Mouse (Mus musculus): ENCODE measurements around the gene Slc25a30. TPM values are rescaled to one million over a fixed set of nuclear protein-coding genes. Genes with fewer than 3 reads are reported as not detected.
A peak's percentile ranks its signal among the peaks of the same experiment; 100 is the strongest.

Slc25a30 gene
- polyA plus RNA-seq, 1 experiment from 2014 or later, result 9.6 TPM

GRCm38 (mm10) chr14:75797769-75798386 lies 11.0 kb upstream of the Slc25a30 start:
- H3K36me3 ChIP-seq (ENCODE audit: control insufficient read depth, insufficient read depth, low read length), result no peaks in the 10 kb centered on the region

GRCm38 (mm10) chr14:75795918-75796317 lies 9.1 kb upstream of the Slc25a30 start:
- H3K4me1 ChIP-seq (ENCODE audit: control insufficient read depth, insufficient read depth, low read length), result no peaks in the 10 kb centered on the region
- no peak overlapping the region for H3K9ac ChIP-seq (ENCODE audit: low read depth, low read length)
- H3K9me3 ChIP-seq (ENCODE audit: control insufficient read depth, low read length), result no peaks in the 10 kb centered on the region
- H3K4me2 ChIP-seq (replicated peaks; ENCODE audit: low read depth, low read length), result no peak overlapping the region
- WGBS, result 84% methylated on average over 4 of the region's 4 CpGs
- no peak for ATAC-seq (ENCODE audit: low FRiP score, low TSS enrichment)
- no peak overlapping the region for H3K27ac ChIP-seq (ENCODE audit: low read depth, low read length)
- H3K27me3 ChIP-seq (ENCODE audit: control insufficient read depth, insufficient read depth, low read length), result no peaks in the 10 kb centered on the region
- no peaks in the 10 kb centered on the region for H3K36me3 ChIP-seq (ENCODE audit: control insufficient read depth, insufficient read depth, low read length)
- H3K4me3 ChIP-seq (ENCODE audit: low read length), result no peak overlapping the region

More at GRCm38 (mm10) chr14:75797769-75798386, 11.0 kb upstream of the Slc25a30 start:
- H3K9me3 ChIP-seq (ENCODE audit: control insufficient read depth, low read length), result no peaks in the 10 kb centered on the region
- 26% methylated on average over 5 of the region's 5 CpGs for WGBS
- H3K4me1 ChIP-seq (ENCODE audit: control insufficient read depth, insufficient read depth, low read length), result no peaks in the 10 kb centered on the region
- H3K27ac ChIP-seq (ENCODE audit: low read depth, low read length), result no peak overlapping the region
- H3K27me3 ChIP-seq (ENCODE audit: control insufficient read depth, insufficient read depth, low read length), result no peaks in the 10 kb centered on the region
- no peak overlapping the region for H3K9ac ChIP-seq (ENCODE audit: low read depth, low read length)
- no peak overlapping the region for H3K4me3 ChIP-seq (ENCODE audit: low read length)
- H3K4me2 ChIP-seq (replicated peaks; ENCODE audit: low read depth, low read length), result no peak overlapping the region
- 0 out of 2 replicates have a peak, but pooled peaks have one; percentile 66 for ATAC-seq (ENCODE audit: low FRiP score, low TSS enrichment)

GRCm38 (mm10) chr14:75794726-75795125 lies 7.9 kb upstream of the Slc25a30 start:
- Histone ChIP-seq H3K9ac (ENCODE audit: low read depth, low read length) (no peak overlapping the region), H3K9me3 (ENCODE audit: control insufficient read depth, low read length) (no peaks in the 10 kb centered on the region), H3K4me1 (ENCODE audit: control insufficient read depth, insufficient read depth, low read length) (no peaks in the 10 kb centered on the region), H3K4me3 (ENCODE audit: low read length) (no peak overlapping the region), H3K27ac (ENCODE audit: low read depth, low read length) (no peak overlapping the region), H3K4me2 (replicated peaks; ENCODE audit: low read depth, low read length) (no peak overlapping the region), H3K27me3 (ENCODE audit: control insufficient read depth, insufficient read depth, low read length) (no peaks in the 10 kb centered on the region; the same call in 1 of the 2 replicates), H3K36me3 (ENCODE audit: control insufficient read depth, insufficient read depth, low read length) (no peaks in the 10 kb centered on the region)
- 83% methylated on average over 5 of the region's 5 CpGs for WGBS
- ATAC-seq (ENCODE audit: low FRiP score, low TSS enrichment), result no peak

GRCm38 (mm10) chr14:75794324-75794723 lies 7.5 kb upstream of the Slc25a30 start:
- Histone ChIP-seq H3K4me2 (replicated peaks; ENCODE audit: low read depth, low read length) (no peak overlapping the region), H3K4me3 (ENCODE audit: low read length) (no peak overlapping the region), H3K9me3 (ENCODE audit: control insufficient read depth, low read length) (no peaks in the 10 kb centered on the region), H3K36me3 (ENCODE audit: control insufficient read depth, insufficient read depth, low read length) (no peaks in the 10 kb centered on the region), H3K4me1 (ENCODE audit: control insufficient read depth, insufficient read depth, low read length) (no peaks in the 10 kb centered on the region), H3K27ac (ENCODE audit: low read depth, low read length) (no peak overlapping the region), H3K27me3 (ENCODE audit: control insufficient read depth, insufficient read depth, low read length) (no peaks in the 10 kb centered on the region; the same call in 1 of the 2 replicates), H3K9ac (ENCODE audit: low read depth, low read length) (no peak overlapping the region)
- ATAC-seq (ENCODE audit: low FRiP score, low TSS enrichment), result no peak
- 80% methylated on average over 6 of the region's 6 CpGs for WGBS

- Histone ChIP-seq H3K9me3 (ENCODE audit: control insufficient read depth, low read length) (no peaks in the 10 kb centered on the region), H3K27ac (ENCODE audit: low read depth, low read length) (no peak overlapping the region), H3K4me2 (replicated peaks; ENCODE audit: low read depth, low read length) (no peak overlapping the region), H3K9ac (ENCODE audit: low read depth, low read length) (no peak overlapping the region), H3K27me3 (ENCODE audit: control insufficient read depth, insufficient read depth, low read length) (peaks cover 4% of the 10 kb centered on the region), H3K4me1 (ENCODE audit: control insufficient read depth, insufficient read depth, low read length) (no peaks in the 10 kb centered on the region), H3K4me3 (ENCODE audit: low read length) (no peak overlapping the region), H3K36me3 (ENCODE audit: control insufficient read depth, insufficient read depth, low read length) (no peaks in the 10 kb centered on the region)
- WGBS, result 95% methylated on average over 4 of the region's 4 CpGs
- ATAC-seq (ENCODE audit: low FRiP score, low TSS enrichment), result no peak
These were observed 6.3 kb upstream of the Slc25a30 start for GRCm38 (mm10) chr14:75793110-75793509.

GRCm38 (mm10) chr14:75791372-75791771 lies 4.5 kb upstream of the Slc25a30 start:
- H3K27ac ChIP-seq (ENCODE audit: low read depth, low read length), result no peak overlapping the region
- H3K4me2 ChIP-seq (replicated peaks; ENCODE audit: low read depth, low read length), result no peak overlapping the region
- H3K27me3 ChIP-seq (ENCODE audit: control insufficient read depth, insufficient read depth, low read length), result peaks cover 6% of the 10 kb centered on the region
- H3K9ac ChIP-seq (ENCODE audit: low read depth, low read length), result no peak overlapping the region
- no peaks in the 10 kb centered on the region for H3K36me3 ChIP-seq (ENCODE audit: control insufficient read depth, insufficient read depth, low read length)
- no peaks in the 10 kb centered on the region for H3K4me1 ChIP-seq (ENCODE audit: control insufficient read depth, insufficient read depth, low read length)
- no peaks in the 10 kb centered on the region for H3K9me3 ChIP-seq (ENCODE audit: control insufficient read depth, low read length)
- 83% methylated on average over 3 of the region's 3 CpGs for WGBS
- ATAC-seq (ENCODE audit: low FRiP score, low TSS enrichment), result no peak
- no peak overlapping the region for H3K4me3 ChIP-seq (ENCODE audit: low read length)

GRCm38 (mm10) chr14:75790411-75790996 lies 3.7 kb upstream of the Slc25a30 start:
- WGBS, result 76% methylated on average over 3 of the region's 3 CpGs
- no peak overlapping the region for H3K9ac ChIP-seq (ENCODE audit: low read depth, low read length)
- H3K27me3 ChIP-seq (ENCODE audit: control insufficient read depth, insufficient read depth, low read length), result peaks cover 10% of the 10 kb centered on the region
- no peaks in the 10 kb centered on the region for H3K4me1 ChIP-seq (ENCODE audit: control insufficient read depth, insufficient read depth, low read length)
- no peak overlapping the region for H3K4me2 ChIP-seq (replicated peaks; ENCODE audit: low read depth, low read length)
- H3K27ac ChIP-seq (ENCODE audit: low read depth, low read length), result no peak overlapping the region
- H3K4me3 ChIP-seq (ENCODE audit: low read length), result no peak overlapping the region
- ATAC-seq (ENCODE audit: low FRiP score, low TSS enrichment), result no peak
- H3K36me3 ChIP-seq (ENCODE audit: control insufficient read depth, insufficient read depth, low read length), result no peaks in the 10 kb centered on the region
- no peaks in the 10 kb centered on the region for H3K9me3 ChIP-seq (ENCODE audit: control insufficient read depth, low read length)

GRCm38 (mm10) chr14:75789291-75789690 lies 2.5 kb upstream of the Slc25a30 start:
- WGBS, result 78% methylated on average over 6 of the region's 6 CpGs
- Histone ChIP-seq H3K27ac (ENCODE audit: low read depth, low read length) (no peak overlapping the region), H3K9me3 (ENCODE audit: control insufficient read depth, low read length) (no peaks in the 10 kb centered on the region), H3K4me1 (ENCODE audit: control insufficient read depth, insufficient read depth, low read length) (no peaks in the 10 kb centered on the region), H3K9ac (ENCODE audit: low read depth, low read length) (no peak overlapping the region), H3K4me2 (replicated peaks; ENCODE audit: low read depth, low read length) (no peak overlapping the region), H3K27me3 (ENCODE audit: control insufficient read depth, insufficient read depth, low read length) (peaks cover 10% of the 10 kb centered on the region), H3K4me3 (ENCODE audit: low read length) (no peak overlapping the region), H3K36me3 (ENCODE audit: control insufficient read depth, insufficient read depth, low read length) (no peaks in the 10 kb centered on the region)
- no peak for ATAC-seq (ENCODE audit: low FRiP score, low TSS enrichment)

- no peaks in the 10 kb centered on the region for H3K9me3 ChIP-seq (ENCODE audit: control insufficient read depth, low read length)
- H3K4me3 ChIP-seq (ENCODE audit: low read length), result no peak overlapping the region; the same call in 1 of the 2 replicates
- ATAC-seq (ENCODE audit: low FRiP score, low TSS enrichment), result no peak
- peaks cover 10% of the 10 kb centered on the region for H3K27me3 ChIP-seq (ENCODE audit: control insufficient read depth, insufficient read depth, low read length)
- H3K4me2 ChIP-seq (replicated peaks; ENCODE audit: low read depth, low read length), result peak overlapping the region; percentile 77; the same call in 1 of the 2 replicates
- WGBS, result 38% methylated on average over 7 of the region's 7 CpGs
- H3K27ac ChIP-seq (ENCODE audit: low read depth, low read length), result no peak overlapping the region
- no peaks in the 10 kb centered on the region for H3K36me3 ChIP-seq (ENCODE audit: control insufficient read depth, insufficient read depth, low read length)
- H3K9ac ChIP-seq (ENCODE audit: low read depth, low read length), result no peak overlapping the region
- no peaks in the 10 kb centered on the region for H3K4me1 ChIP-seq (ENCODE audit: control insufficient read depth, insufficient read depth, low read length)
These were observed 948 bp upstream of the Slc25a30 start for GRCm38 (mm10) chr14:75787794-75788175.
